Mouse (Mus musculus) layer of hippocampus, postnatal 25 days (tissue): ENCODE measurements around the gene Nav2. TPM values are rescaled to one million over a fixed set of nuclear protein-coding genes. Genes with fewer than 3 reads are reported as not detected.
A peak's percentile ranks its signal among the peaks of the same experiment; 100 is the strongest.

Experiments used
- DNase-seq, 2 experiments: peaks; one replicate each; pipeline ENCODE4 v3.0.0; 2022; ENCODE audit warnings: mixed read lengths in 2 of 2, low spot score in 1 of 2; ENCODE audit errors: extremely low spot score in 1 of 2
- total RNA-seq, 2 experiments: library from RNA; stranded (reverse); gene quantifications; 2 replicates each; pipeline ENCODE4 v1.2.3; 2021

Gene Nav2
- total RNA-seq, 2 experiments from 2014 or later: 56.4 to 101 TPM

DNA sequence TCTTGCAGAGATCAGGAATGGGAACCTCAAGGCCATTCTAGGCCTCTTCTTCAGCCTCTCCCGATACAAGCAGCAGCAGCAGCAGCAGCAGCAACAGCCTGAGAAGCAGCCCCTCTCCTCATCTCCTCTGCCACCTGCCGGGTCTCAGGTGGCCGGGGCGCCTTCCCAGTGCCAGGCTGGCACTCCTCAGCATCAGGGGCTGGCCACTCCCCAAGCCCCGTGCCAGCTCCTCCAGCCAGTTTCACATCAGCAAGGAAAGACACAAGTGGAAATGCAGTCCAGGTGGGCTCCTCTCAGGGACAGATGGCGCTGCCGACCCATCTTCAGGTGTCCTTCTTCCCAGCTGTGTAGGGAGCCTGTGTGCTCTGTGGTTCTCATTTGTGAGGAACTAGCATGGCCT lies 500.1 kb downstream of the Nav2 start:
- no peak for DNase-seq

- DNase-seq: no peak
Observed at GRCm38 (mm10) chr7:49409265-49409664, 500.7 kb downstream of the Nav2 start.

DNA sequence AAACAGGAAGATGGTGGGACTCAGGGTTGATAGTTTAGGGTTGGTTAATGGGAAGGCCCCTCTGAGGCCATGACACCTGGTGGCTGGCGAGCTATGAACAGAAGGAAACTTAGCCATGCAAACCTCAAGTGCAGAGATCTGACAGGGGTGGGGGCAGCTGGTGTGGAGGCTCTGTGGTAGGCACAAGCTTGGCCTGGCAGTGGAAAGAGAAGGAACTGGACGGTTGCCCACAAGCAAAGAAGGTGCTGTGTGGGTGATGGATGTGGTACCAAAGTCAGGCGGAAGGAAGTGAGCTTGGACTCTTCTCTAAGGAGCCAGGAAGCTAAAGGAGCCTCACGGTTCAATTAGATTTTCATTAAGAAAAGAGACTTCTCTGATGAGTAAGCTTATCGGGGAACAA lies 501.7 kb downstream of the Nav2 start:
- no peak for DNase-seq

- no peak for DNase-seq
Observed at GRCm38 (mm10) chr7:49410892-49411291, 502.4 kb downstream of the Nav2 start.

GRCm38 (mm10) chr7:49411803-49412202 lies 503.3 kb downstream of the Nav2 start:
- no peak for DNase-seq

DNA sequence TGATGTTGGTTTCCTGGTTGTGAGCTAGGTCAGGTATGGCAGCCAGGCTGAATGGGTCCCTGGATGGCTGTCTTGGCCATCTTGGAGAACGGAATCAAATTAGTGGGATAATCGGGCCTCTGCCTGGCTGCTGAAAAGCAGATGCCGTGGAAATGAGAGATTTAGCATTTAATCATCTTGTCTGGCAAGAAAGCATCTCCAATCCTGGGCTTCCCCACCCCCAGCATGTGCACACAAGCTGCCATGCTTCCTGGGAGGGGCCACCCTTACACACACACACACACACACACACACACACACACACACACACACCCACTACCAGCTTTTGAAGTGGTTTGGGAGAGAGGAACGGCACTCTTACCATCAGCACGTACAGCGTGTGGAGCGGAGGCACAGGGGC lies 506.6 kb downstream of the Nav2 start:
- no peak for DNase-seq

GRCm38 (mm10) chr7:49415716-49416115 lies 507.2 kb downstream of the Nav2 start:
- DNase-seq: no peak

GRCm38 (mm10) chr7:49418841-49419240 lies 510.3 kb downstream of the Nav2 start:
- no peak for DNase-seq

DNA sequence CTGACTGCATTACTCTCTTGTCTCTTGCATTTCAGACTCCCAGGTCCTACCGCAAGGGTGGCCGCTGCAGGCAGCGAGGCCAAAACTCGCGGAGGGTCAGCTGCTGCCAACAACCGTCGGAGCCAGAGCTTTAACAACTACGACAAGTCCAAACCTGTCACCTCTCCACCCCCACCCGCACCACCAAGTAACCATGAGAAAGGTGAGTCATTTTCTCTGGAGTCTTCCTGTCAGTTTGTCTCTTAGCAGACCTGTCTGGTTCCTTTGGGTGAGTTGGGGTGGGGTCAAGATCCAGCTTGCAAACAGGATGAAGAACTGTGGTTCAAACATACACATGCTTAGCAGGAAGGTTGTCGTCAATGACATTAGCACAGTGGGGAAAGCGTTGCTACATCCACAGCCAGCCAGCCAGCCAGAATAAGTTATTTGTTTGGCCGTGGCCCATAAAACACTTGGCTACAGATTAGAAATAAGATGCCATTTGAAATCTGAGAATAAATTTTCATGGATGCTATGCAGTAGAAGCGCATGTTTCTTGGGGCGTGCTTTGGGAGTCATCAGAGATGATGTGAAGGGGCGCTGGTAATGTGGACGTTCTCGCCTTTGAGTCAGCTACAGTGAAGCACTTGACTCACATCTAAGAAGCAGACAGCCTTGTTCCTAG lies 511.8 kb downstream of the Nav2 start:
- no peak for DNase-seq

GRCm38 (mm10) chr7:49421261-49421660 lies 512.7 kb downstream of the Nav2 start:
- no peak for DNase-seq

DNA sequence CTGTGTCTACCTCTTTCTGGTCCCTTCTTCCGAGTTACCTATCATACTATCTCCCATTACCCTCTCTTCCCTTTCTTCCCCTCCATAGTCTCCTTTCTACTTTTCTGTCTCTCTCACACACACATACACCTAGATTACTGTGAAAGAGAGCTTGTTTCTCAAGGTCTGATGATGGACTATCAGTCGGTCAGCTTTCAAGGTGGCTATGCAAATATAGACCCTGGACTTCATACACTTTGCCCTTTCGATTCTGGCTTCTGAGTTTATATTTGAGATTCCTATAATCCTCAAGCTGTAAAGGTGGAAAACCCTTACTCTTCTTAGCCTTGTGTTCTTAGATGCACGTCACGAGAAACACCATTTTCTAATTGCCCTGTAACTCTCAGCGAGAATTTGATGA lies 515.4 kb downstream of the Nav2 start:
- no peak for DNase-seq

- DNase-seq: peak in 1 of 2 experiments; percentile 77
Observed at GRCm38 (mm10) chr7:49426060-49426459, 517.5 kb downstream of the Nav2 start.

GRCm38 (mm10) chr7:49427843-49428242 lies 519.3 kb downstream of the Nav2 start:
- no peak for DNase-seq

GRCm38 (mm10) chr7:49428947-49429346 lies 520.4 kb downstream of the Nav2 start:
- DNase-seq: no peak

DNA sequence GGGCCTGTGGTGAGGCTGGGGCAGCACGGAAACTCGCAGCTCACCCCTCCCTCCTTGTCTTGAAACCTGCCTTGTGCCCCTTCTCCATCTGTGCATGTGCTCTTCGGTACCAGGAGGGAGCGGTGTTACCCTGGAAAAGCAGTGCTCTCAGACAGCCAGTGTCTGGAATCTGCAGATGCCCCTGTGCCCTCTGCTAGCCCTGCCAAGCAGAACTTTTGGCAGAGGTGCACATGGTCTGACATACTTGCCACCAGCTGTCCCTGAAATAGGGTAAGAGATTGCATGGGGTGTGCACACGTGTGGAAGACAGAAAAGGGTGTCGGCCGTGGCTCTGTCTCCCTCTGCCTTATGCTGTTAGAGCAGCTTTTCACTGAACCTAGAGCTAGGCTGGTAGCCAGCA lies 522.3 kb downstream of the Nav2 start:
- DNase-seq: no peak

GRCm38 (mm10) chr7:49433945-49434344 lies 525.4 kb downstream of the Nav2 start:
- DNase-seq: no peak

- DNase-seq: no peak
Observed at GRCm38 (mm10) chr7:49436492-49436891, 528.0 kb downstream of the Nav2 start.

GRCm38 (mm10) chr7:49437901-49438300 lies 529.4 kb downstream of the Nav2 start:
- peak in 1 of 2 experiments; percentile 34 for DNase-seq

DNA sequence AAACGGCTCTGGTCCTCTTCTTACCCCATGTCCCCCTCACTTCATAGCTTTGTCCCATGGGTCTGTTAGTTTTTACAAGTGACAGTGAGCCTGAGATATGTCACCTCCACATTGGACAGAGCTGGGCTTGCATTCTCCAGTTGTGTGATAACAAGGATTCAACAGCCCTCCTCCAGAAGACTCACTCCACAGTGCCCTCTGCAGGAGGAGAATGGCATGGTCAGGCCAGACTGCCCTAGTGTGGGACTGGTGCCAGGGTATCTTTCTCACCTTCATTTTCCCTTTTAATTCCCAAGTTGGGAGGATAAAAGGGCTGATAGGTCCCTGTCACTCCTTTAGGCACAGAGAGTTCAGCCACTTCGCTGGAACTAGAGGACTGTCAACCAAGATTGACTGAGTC lies 530.6 kb downstream of the Nav2 start:
- peak in 1 of 2 experiments; percentile 54 for DNase-seq

- DNase-seq: no peak
Observed at GRCm38 (mm10) chr7:49440333-49440969, 531.9 kb downstream of the Nav2 start.

DNA sequence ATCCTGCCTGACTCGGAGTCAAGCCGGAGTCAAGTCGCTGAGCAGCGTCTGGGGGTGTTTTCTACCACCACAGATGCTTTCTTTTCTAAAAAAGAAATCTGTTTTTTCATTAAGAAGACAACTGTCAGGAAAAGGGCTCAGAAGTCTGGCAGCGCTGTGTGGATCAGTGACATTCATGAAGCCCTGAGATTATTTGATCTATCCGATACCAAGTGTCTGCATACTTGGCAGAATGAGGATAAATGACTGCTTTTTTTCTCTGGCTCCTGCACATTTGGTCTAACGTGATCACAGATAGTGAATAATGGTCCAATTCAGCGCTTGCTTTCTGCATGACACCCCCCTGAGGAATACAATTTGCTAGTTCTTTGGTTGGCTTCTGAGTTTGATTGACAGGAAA lies 533.7 kb downstream of the Nav2 start:
- DNase-seq: no peak

DNA sequence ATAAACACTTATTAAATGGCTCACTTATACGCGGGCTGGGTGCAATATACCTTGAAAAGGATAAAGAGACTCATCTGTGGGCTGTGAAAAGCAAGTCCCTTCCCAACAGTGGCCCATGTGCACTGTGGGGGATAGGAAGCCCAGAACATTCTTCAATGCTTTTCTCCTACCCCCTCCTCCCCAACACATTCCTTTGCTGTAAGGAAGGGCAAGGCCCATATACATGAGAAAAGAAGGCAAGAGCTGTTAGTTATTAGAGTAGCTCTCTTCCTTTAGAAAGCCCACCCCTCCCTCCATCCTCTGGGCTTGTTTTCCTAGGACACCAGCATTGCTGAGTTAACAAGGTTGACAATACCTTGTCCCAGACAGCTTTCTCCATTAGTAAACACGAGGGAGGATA lies 540.1 kb downstream of the Nav2 start:
- no peak for DNase-seq
